Mouse (Mus musculus) layer of hippocampus, adult 11-12 months (tissue): ENCODE measurements around the gene St3gal4.

Experiments
- DNase-seq: peaks from one replicate; pipeline ENCODE4 v3.0.0; 2022; ENCODE audit warnings: low spot score

St3gal4 gene

DNA sequence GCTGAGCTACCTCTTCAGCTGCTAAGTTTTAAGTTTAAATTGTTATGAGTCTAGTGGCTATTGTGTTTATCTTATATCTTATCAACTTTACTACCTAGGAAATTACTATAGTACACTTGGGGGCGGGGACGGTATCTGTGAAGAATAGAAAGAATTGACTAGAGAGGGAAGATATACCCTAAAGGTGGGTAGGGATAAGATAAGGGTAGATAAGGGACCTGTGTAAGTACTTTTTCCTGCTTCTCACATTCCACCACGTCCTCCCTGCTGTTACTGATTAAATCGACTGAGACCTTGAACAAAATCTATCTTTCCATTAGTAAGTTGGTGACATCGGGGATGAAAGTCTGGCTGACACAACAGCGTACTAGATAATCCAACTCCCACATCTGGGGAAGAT, 70.6 kb downstream of the St3gal4 start:
- no peak for DNase-seq

- no peak for DNase-seq
Observed at GRCm38 (mm10) chr9:35045756-35046155, 73.3 kb downstream of the St3gal4 start.

DNA sequence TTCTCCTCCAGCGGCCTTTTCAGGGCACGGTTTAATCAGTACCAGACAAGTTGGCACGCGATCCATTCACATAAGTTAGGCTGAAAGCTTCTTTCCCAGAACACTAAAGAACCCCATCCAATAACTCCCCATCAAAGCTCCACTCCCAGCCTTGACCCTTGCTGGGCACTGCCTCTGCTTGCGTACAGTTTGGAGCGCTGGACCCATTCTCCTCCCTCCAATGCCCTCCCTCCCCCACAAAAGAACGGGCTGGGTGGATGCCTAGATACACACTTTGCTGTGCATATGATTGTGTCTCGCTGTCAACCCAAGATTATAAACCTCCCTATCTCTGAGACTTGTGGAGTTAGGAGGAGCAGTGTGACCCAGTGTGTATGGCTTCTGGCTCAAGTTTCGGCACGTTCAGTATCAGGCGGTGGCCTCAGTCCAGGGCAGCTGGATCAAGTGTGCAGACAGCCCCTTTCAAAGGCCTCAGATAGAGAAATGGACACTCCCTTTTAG, 74.0 kb downstream of the St3gal4 start:
- no peak for DNase-seq

DNA sequence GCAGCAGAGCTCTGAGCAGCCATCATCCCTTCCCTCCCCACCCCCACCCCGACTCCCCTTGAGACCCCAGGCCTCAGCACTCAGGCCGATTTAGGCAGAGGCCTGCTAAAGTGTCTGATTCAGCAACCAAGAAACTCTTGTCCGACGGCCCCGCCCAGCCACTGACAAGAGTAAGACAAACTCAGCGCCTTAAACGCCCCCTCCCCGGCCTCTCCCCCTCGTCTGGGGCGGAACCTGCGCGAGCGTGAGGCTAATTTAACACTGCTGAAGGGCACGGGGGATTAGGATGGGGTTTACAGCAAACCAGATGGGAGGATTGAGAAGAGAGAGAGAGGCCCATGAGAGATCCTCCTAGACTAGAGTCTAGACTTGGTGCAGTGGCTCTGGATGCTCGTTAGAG, 74.6 kb downstream of the St3gal4 start:
- DNase-seq: no peak

DNA sequence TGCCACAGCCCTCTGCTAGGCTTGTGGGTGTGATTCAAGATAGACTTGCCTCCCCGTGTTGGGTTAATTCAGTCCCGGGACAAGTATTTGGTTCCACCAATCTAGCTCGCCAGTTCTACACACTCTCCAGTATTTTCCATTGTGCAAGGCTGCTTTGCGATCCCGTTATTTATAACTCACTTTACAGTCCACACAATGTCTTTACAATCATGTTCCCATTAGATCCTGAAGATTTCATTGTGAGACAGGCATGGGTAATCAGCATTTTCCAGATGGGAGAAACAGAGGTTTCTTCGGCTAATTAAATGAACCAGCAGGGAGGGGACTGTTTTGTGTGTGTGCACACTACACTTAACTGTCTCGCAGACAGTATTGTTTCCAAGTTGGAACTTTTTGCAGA, 75.4 kb downstream of the St3gal4 start:
- DNase-seq: no peak

GRCm38 (mm10) chr9:35041493-35041892, 77.6 kb downstream of the St3gal4 start:
- no peak for DNase-seq

DNA sequence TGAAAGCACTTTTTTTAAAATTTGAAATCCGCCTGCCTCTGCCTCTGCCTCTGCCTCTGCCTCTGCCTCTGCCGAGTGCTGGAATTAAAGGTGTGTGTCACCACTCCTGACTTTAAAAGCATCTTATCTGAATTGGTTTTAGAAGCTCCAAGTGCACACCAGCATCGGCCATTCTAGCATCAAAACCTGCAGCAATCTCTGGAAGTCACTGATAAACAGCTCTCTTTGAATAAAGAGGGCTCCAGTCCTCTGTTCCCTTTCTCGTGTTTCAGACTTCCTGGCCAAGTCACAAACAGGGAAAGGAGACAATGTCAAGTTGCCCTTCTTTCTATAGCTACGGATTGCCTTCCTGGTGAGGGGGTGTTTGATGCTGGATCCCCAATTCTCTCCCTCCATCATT, 79.2 kb downstream of the St3gal4 start:
- no peak for DNase-seq

GRCm38 (mm10) chr9:35038922-35039586, 80.0 kb downstream of the St3gal4 start:
- DNase-seq: no peak

DNA sequence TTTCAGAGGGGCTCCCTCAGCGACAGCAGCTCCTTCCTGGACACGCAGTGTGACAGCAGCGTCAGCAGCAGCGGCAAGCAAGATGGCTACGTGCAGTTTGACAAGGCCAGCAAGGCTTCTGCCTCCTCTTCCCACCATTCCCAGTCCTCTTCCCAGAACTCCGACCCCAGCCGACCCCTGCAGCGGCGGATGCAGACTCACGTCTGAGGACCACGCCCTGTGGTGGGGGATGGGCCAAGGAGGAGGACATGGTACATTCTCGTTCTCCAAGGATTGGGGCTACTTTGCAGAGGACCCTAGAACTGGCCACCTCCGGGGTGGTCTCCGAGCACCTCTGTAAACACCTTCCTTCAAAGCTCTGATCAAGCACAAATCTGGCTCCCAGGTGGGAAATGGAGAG, 84.0 kb downstream of the St3gal4 start:
- no peak for DNase-seq

DNA sequence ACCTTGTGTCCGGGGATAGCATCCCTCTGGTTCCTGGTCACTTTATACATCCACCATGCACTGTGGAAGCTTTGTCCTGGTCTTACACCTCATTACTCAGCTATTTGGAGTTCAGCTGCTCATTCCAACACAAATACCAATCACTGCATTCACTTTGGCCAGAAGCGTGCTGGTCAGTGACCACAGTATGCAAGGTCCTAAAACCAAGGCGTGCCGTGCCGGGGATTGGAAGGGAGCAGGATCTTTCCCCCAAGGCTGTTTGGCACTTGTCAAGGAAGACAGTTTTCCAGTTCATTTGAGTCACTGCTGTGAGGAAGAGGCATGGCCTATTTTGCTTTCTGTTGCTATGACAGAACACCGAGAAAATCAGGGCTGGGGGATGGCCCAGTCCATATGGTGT, 86.6 kb downstream of the St3gal4 start:
- no peak for DNase-seq

GRCm38 (mm10) chr9:35030823-35031222, 88.2 kb downstream of the St3gal4 start:
- DNase-seq: peak; percentile 66

- no peak for DNase-seq
Observed at GRCm38 (mm10) chr9:35027382-35027997, 91.6 kb downstream of the St3gal4 start.

GRCm38 (mm10) chr9:35026897-35027311, 92.2 kb downstream of the St3gal4 start:
- DNase-seq: no peak

DNA sequence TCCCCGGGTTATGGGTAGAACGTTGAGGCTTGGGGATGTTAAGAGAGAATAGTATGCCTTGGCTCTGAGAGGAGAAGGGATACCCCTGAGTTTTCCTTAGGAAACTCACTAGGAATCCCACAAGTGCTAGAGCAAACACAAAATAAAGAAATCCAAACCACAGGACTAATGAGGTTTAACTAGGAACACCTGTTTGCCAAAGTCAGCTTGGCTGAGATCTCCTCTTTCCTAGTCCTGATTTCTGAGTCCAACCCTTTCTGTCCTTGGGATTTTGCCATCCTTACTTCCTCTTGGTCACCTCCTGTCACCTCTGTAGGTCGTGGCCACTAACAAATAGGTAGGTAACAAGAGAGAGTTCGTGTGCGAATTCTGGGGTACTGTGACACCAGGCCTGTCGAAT, 92.8 kb downstream of the St3gal4 start:
- no peak for DNase-seq

DNA sequence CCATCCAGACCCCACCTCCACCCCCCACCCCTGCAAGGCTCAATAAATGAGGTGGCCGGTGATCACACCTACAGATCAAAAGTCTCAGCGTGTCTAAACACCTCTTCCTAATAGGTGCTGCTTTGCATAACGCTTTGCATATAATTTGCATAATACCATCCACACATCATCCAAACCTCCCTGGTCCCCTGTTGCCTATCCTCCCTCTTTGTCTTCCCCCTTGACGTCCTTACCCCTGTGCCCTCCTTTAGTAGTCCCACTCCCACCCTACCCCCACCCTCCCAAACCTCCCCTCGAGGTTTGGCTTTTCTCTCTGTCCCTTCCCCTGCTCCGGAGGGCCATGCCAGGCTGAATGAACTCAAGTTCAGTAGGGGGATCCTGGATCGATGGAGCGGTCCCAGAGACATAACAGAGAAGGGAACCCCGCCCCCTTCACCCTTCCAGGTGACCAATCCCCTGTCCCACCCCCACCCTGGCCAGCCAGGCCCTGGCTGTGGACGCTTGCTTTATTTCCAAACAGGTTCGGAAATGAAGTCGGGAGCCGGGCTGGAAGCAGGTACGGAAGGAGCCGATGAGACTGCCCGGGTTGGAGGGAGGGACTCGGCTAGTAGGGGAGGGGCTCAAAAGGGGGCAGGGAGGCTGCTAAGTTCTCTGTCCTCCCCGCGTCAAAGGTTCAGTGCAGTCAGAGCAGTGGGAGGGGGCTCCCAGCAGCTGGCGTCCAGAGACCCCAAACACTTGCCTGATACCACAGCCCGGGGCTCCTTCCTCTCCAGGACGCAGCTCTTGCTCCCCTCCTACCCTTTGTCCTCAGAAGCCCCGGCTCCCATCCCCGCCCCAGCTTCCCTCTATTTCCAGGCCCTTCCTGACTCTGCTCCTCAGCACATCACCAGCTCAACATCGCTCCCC, 94.2 kb downstream of the St3gal4 start:
- no peak for DNase-seq

- no peak for DNase-seq
Observed at GRCm38 (mm10) chr9:35021744-35022143, 97.3 kb downstream of the St3gal4 start.

- no peak for DNase-seq
Observed at GRCm38 (mm10) chr9:35020015-35020653, 98.9 kb downstream of the St3gal4 start.

- DNase-seq: peak; percentile 83
Observed at GRCm38 (mm10) chr9:35019372-35019771, 99.7 kb downstream of the St3gal4 start.

DNA sequence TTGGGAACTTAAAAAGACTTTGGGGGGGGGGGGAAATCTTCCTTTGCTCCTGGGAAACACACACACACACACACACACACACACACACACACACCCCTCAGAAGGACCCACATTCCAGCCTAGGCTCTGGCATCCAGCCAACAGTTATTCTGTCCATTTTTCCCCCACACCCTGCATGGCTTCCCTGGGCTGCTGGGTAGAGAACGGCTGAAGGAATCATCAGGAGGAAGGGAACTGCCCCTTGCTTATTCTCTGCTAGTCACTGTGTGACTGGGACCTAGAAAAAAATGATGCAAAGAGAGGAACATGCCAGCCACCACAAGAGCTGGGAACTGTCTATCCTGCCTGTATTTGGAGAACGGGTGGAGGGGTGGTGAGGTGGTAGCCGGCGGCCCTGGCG, 101.0 kb downstream of the St3gal4 start:
- DNase-seq: no peak

DNA sequence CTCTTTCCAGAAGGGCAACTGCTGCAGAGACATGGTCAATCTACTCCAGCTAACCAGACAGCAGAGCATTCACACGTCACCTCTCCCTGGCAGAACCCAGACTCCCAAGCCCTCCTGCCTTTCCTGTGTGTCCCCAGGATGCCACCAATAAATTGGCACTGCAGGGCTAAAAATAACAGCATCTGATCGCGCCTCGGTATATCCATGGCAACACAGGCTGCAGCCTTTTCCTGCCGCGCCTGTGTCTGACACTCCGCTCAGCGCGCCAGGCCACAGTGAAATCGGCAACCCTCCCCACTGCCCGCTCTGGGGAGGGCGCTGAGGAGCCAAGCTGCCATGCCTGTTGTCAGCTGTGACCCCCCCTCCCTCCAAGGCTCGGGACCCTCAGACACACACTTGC, 101.5 kb downstream of the St3gal4 start:
- peak; percentile 66 for DNase-seq

- DNase-seq: no peak
Observed at GRCm38 (mm10) chr9:35016762-35017161, 102.3 kb downstream of the St3gal4 start.

DNA sequence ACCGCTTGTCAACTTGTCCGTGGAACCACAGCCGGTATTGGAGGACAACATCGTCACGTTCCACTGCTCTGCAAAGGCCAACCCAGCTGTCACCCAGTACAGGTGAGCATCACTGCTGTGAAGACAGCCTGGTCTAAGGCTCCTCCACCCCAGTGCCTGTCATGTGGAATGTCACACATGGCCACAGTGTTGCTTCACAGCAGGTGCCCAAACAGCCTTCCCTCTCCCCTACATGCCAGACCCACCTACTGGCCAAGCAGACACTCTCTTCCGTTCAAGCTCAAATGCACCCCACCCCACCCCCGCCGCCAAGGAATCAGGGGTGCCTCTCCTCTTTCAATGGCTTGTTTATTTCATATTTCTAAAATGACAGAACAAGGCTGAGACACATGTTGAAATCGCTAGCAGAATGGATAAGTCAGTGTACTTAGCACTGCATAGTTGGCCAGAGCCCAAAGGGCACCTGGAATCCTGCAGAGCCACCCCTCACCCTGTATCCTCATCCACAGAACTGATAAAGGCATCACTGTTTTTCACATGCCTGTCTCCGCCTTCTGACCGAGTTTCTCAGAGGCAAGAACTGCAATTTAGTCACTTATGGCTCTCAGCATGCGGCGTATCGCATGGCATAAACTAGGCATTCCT, 111.2 kb downstream of the St3gal4 start:
- no peak for DNase-seq
